Mouse (Mus musculus): ENCODE measurements around the gene Hoxd13. TPM values are rescaled to one million over a fixed set of nuclear protein-coding genes. Genes with fewer than 3 reads are reported as not detected.

Hoxd13 gene
- total and polyA plus RNA-seq, 2 experiments from 2014 or later, result not detected

- 8% methylated on average over 12 of the region's 12 CpGs for WGBS
- ATAC-seq (ENCODE audit: insufficient read depth, low read depth) (no peak), DNase-seq (ENCODE audit: low spot score) (no peak)
- Histone ChIP-seq H3K27me3 (ENCODE audit: control insufficient read depth, insufficient read depth, low read length) (peaks cover 99% of the 10 kb centered on the region), H3K4me2 (ENCODE audit: low read depth, low read length) (no peak overlapping the region), H3K36me3 (replicated peaks; ENCODE audit: control insufficient read depth, insufficient read depth, low read length) (no peaks in the 10 kb centered on the region), H3K9me3 (replicated peaks; ENCODE audit: control insufficient read depth, low read length) (no peaks in the 10 kb centered on the region), H3K27ac (ENCODE audit: low read depth) (no peak overlapping the region), H3K4me3 (ENCODE audit: low read depth, low read length) (no peak overlapping the region), H3K4me1 (ENCODE audit: control insufficient read depth, insufficient read depth) (no peaks in the 10 kb centered on the region), H3K9ac (replicated peaks; ENCODE audit: low read depth, low read length) (no peak overlapping the region)
- TF ChIP-seq EP300 (IDR thresholded peaks at IDR 0.05; ENCODE audit: low read depth) (no peak), CTCF (IDR thresholded peaks at IDR 0.05; ENCODE audit: low read depth) (no peak)
Observed at GRCm38 (mm10) chr2:74688795-74689573, 20.9 kb downstream of the Hoxd13 start.

- Histone ChIP-seq H3K4me3 (ENCODE audit: low read depth, low read length) (no peak overlapping the region), H3K9ac (replicated peaks; ENCODE audit: low read depth, low read length) (no peak overlapping the region), H3K4me1 (ENCODE audit: control insufficient read depth, insufficient read depth) (no peaks in the 10 kb centered on the region), H3K27ac (ENCODE audit: low read depth) (no peak overlapping the region), H3K36me3 (replicated peaks; ENCODE audit: control insufficient read depth, insufficient read depth, low read length) (no peaks in the 10 kb centered on the region), H3K9me3 (replicated peaks; ENCODE audit: control insufficient read depth, low read length) (no peaks in the 10 kb centered on the region), H3K27me3 (ENCODE audit: control insufficient read depth, insufficient read depth, low read length) (peaks cover 99% of the 10 kb centered on the region), H3K4me2 (ENCODE audit: low read depth, low read length) (no peak overlapping the region)
- no peak for TF ChIP-seq EP300 (IDR thresholded peaks at IDR 0.05; ENCODE audit: low read depth)
- TF ChIP-seq CTCF (IDR thresholded peaks at IDR 0.05; ENCODE audit: low read depth), result no peak
- DNase-seq (ENCODE audit: low spot score) (no peak), ATAC-seq (ENCODE audit: insufficient read depth, low read depth) (no peak)
- WGBS, result 2% methylated on average over 24 of the region's 24 CpGs
Observed at GRCm38 (mm10) chr2:74689574-74690337, 21.6 kb downstream of the Hoxd13 start.

- Histone ChIP-seq H3K4me2 (ENCODE audit: low read depth, low read length) (no peak overlapping the region), H3K36me3 (replicated peaks; ENCODE audit: control insufficient read depth, insufficient read depth, low read length) (no peaks in the 10 kb centered on the region), H3K9me3 (replicated peaks; ENCODE audit: control insufficient read depth, low read length) (no peaks in the 10 kb centered on the region), H3K27me3 (ENCODE audit: control insufficient read depth, insufficient read depth, low read length) (peaks cover 99% of the 10 kb centered on the region), H3K4me3 (ENCODE audit: low read depth, low read length) (no peak overlapping the region), H3K9ac (replicated peaks; ENCODE audit: low read depth, low read length) (no peak overlapping the region), H3K27ac (ENCODE audit: low read depth) (no peak overlapping the region), H3K4me1 (ENCODE audit: control insufficient read depth, insufficient read depth) (no peaks in the 10 kb centered on the region)
- ATAC-seq (ENCODE audit: insufficient read depth, low read depth) (no peak), DNase-seq (ENCODE audit: low spot score) (no peak)
- no peak for TF ChIP-seq EP300 (IDR thresholded peaks at IDR 0.05; ENCODE audit: low read depth)
- TF ChIP-seq CTCF (IDR thresholded peaks at IDR 0.05; ENCODE audit: low read depth), result no peak
- 8% methylated on average over 8 of the region's 8 CpGs for WGBS
Observed at GRCm38 (mm10) chr2:74690338-74690716, 22.2 kb downstream of the Hoxd13 start.

- Histone ChIP-seq H3K4me3 (ENCODE audit: low read depth, low read length) (peak within 1 kb of the TSS; percentile 28), H3K4me2 (ENCODE audit: low read depth, low read length) (peak within 1 kb of the TSS; percentile 19; the same call in 1 of the 2 replicates), H3K36me3 (replicated peaks; ENCODE audit: control insufficient read depth, insufficient read depth, low read length) (no peaks in the 10 kb centered on the region), H3K9me3 (replicated peaks; ENCODE audit: control insufficient read depth, low read length) (no peaks in the 10 kb centered on the region), H3K27me3 (ENCODE audit: control insufficient read depth, insufficient read depth, low read length) (peaks cover 99% of the 10 kb centered on the region), H3K4me1 (ENCODE audit: control insufficient read depth, insufficient read depth) (no peaks in the 10 kb centered on the region), H3K27ac (ENCODE audit: low read depth) (no peak within 1 kb of the TSS), H3K9ac (replicated peaks; ENCODE audit: low read depth, low read length) (no peak within 1 kb of the TSS)
- DNase-seq (ENCODE audit: low spot score) (peak; percentile 58), ATAC-seq (ENCODE audit: insufficient read depth, low read depth) (peak; percentile 65; the same call in 1 of the 2 replicates)
- 3% methylated on average over 56 of the region's 56 CpGs for WGBS
- TF ChIP-seq EP300 (IDR thresholded peaks at IDR 0.05; ENCODE audit: low read depth) (no peak), CTCF (IDR thresholded peaks at IDR 0.05; ENCODE audit: low read depth) (peak; percentile 40)
Observed at GRCm38 (mm10) chr2:74691022-74691951, 23.2 kb downstream of the Hoxd13 start, which contains the start of gene Hoxd10. Hoxd10 (plus strand) TSS chr2:74691924.
